Mouse (Mus musculus): ENCODE measurements at regions not wholly inside any gene's neighbourhood (a gene's known extent, or its start where the extent isn't known, plus 50 kb on each side); places are given as distances from the start of the nearest gene placed in this dataset.

GRCm38 (mm10) chr8:116452806-116453205, 52.0 kb upstream of the Dynlrb2 start:
- DNase-seq, result no peak

DNA sequence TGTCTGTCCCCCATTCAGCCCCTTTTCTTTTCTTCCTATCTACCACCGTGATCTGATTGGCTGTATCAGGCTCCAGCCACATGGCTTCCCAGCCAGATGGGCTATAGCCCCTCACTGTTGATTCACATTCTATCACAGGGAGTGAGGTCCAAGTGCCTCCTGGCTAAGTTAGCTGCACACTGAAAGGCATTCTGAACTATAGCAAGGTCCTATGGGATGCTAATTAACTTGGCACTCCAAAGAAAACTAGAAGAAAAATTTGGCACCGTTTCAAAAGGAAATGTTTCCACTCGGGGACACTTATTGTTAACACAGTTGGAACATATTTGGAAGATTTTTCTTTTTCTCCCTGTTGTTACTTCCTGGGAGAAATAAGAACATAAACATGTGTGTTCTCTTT, 53.4 kb upstream of the Dynlrb2 start:
- DNase-seq, result no peak

- no peak for DNase-seq
Observed at GRCm38 (mm10) chr8:116447452-116447851, 57.3 kb upstream of the Dynlrb2 start.

DNA sequence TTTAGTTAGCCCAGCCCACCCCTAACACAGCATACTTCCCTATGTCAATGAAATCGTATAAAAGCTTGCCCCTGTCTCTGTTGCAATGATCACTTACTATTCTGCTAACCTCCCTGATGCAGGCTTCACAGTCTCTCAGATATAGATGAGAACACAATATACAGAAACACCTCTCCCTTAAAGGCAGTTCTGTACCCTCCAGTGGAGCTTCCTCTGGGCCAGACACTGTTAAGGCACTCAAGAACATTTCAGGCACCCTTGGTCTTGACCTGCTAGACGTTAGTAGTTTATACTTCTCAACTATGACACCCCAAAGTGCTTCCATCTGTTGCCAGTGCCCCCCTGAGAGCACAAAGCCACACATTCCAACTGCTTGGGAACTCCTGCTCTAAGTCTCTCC, 61.9 kb upstream of the Dynlrb2 start:
- no peak for DNase-seq

DNA sequence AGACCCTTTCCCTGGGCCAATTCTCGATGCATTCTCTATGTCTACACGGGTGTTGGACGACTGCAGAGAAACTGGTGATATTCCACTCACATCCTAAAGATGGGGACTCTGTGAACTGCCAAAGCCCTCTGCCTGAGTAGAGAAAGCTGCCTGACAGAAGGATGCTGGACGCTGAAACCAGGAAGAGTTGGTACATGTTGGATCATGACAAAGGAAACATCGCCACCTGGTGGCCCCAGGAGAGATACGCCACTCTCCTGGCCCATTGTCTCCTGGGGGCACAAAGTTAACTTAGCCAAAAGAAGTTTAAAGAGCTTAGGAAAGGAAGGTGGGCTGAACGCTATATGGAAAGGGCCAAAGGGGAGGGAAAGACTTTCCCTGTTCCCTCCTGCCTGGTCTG, 65.9 kb upstream of the Dynlrb2 start:
- peak; percentile 84 for DNase-seq

DNA sequence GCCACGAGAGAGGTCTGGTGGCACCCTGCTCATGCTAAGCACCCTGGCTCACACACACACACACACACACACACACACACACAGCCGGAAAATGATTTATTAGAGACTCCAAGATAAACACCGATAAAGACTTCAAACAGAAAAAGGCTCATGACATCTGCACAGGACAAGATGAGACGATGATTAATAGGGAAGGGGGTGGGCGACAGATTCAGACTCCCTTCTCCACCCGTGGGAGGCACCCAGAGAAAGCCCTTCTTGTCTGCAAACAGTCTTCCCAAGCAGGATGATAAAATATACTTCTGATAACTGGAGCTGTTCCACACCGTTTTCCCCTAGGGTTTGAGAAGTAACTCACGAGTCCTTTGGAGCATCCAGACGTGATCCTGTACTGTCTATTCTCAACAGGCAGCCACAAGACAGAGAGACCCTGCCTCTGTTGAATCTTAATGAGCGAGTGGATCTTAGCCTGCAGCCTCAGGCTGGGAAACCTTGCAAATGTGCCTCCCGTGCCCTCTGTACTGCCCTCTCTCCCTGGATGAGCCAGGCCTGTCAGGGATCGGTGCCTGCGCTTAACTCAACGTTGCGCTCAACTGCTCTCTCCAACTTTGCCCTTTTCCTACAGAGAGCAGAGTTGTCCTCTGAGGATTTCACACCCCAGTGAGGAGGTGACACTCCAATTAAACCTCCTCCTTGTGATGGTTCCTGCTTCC, 69.3 kb upstream of the Dynlrb2 start:
- DNase-seq, result peak; percentile 2

GRCm38 (mm10) chr8:116430051-116430450, 74.7 kb upstream of the Dynlrb2 start:
- peak; percentile 42 for DNase-seq

DNA sequence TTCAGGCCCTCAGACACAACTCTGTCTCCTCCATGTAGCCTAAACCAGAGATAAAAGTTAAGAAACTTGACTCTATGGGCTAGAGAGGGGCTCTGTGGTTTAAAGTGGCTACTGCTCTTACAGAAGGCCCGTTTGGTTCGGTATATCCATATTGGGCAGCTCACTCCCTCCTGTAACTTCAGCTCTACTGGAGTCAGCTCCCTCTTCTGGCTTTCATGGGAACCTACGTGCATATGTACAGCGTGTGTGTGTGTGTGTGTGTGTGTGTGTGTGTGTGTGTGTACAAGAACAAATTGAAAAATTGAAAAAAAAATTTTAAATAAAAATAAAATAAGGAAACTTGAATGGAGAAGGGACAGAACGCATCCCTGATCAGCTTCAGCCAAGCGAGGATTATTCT, 75.1 kb upstream of the Dynlrb2 start:
- DNase-seq, result no peak

DNA sequence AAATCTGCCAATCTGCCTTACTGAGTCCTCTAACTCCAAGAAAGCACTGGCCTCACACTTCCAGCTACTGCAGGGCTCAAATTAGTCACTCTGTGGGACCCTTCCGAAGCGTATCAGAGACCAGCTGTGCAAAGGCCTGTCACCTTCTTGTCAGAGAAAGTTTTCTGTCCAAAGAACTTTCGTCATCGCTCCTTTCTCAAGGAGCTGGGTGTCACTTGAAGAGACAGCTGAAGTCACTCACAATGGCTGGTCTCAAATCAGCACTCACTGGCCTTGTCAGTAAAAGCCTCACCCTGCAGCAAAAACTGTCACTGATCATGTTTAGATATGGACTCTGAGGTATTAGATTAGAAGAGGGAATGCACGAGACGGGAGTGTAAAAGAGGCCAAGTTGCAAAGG, 81.9 kb upstream of the Dynlrb2 start:
- DNase-seq, result no peak

- no peak for DNase-seq
Observed at GRCm38 (mm10) chr8:116412703-116413102, 92.1 kb upstream of the Dynlrb2 start.

DNA sequence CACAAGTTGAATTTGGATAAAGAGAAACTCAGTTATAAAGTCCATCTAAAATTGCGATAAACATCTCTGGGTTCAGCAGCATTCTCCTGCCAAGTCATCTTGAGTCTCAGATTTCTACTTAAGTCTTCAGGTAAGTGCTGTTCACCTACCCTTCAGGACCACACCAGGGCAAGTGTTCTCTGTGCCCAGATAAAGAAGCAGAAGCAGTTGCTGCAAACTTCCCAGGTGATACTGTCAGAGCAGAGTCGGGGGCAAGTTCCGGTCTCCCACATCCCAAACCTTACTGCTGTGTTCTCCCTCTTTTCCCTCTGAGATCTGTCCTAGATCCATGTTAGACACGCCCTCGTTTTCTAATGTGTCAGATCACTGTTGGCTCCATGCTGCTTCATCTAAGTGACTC, 94.7 kb upstream of the Dynlrb2 start:
- no peak for DNase-seq

DNA sequence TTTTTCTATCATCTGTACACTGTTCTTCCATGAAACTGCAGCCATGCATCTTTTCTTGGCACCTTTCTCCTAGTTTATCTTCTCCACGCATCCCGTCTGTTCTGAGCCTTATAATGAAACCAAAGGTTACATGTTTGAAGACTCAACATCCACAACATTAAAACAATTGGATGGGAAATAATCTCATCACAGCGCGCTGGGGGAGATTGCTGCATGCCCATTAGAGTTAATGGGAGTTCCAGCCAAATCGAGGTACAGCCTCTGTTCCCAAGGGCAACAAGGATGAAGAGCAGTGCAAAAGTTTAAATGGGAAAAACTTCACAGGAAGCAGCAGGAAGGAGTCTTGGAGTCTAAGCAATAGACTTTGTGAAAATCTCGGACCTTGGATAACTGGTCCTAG, 95.8 kb upstream of the Dynlrb2 start:
- DNase-seq, result no peak

DNA sequence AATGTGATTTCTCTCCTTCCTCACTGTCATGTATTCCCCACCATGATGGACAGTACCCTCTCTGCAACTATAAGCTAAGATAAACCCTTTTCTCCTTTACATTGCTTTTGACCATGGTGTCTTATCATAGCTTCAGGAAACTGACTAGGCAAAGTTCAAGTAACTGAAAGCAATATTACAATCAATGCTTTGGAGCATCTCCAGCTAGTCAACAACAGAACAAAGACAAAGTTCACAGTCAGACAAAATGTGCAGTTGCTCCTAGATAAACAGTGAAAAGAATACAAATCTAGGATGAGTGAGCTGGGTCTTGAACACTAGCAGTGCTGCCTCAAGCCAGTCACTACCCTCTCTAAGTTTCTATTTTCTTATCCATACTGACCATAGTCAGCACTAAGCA, 100.2 kb upstream of the Dynlrb2 start:
- DNase-seq, result no peak

DNA sequence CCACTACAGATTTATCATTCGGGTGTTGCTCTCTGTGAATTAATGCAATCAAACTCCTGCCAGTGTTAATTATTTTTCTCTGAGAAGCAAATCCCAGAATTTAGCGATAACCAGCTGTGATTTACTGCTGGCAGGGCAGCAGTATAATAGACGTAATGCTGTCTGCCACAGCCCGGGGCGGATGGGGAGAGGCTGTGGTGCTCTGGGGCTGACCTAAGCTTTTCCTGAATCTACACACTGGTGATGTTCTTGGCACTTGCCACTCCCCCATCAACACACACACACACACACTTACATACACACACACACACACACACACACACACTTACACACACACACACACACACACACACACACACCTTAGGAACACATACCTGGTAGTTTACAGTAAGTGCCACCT, 101.4 kb upstream of the Dynlrb2 start:
- no peak for DNase-seq

- DNase-seq, result no peak
Observed at GRCm38 (mm10) chr8:116399452-116399851, 105.3 kb upstream of the Dynlrb2 start.

DNA sequence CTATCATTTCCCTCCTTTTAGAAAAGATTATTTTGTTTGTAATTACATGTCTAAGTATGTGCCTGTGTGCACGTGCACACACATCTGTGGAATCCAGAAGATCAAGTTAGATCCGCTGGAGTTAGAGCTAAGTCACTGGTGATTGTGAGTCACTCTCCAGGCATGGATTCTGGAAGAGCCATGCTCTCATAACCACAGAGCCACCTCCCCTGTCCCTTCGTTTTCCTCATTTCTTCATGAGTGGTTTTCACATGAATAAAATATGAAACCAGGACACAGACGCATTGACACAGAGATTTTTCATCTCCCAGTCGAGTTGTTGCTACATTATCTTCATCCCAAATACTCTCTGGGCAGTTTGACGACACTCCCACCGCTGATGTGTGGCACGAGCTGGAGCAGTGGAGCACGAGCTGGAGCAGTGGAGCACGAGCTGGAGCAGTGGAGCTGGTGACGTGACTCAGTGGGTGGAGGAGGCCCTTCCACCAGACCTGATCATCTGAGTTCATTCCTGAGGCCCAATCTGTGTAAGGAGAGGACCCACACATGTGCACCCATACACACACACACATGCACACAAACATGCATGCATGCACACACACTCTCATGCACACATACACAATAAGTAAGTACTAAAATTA, 106.1 kb upstream of the Dynlrb2 start:
- no peak for DNase-seq

- no peak for DNase-seq
Observed at GRCm38 (mm10) chr8:116385193-116385955, 119.4 kb upstream of the Dynlrb2 start.

- no peak for DNase-seq
Observed at GRCm38 (mm10) chr8:116384418-116385089, 120.2 kb upstream of the Dynlrb2 start.

DNA sequence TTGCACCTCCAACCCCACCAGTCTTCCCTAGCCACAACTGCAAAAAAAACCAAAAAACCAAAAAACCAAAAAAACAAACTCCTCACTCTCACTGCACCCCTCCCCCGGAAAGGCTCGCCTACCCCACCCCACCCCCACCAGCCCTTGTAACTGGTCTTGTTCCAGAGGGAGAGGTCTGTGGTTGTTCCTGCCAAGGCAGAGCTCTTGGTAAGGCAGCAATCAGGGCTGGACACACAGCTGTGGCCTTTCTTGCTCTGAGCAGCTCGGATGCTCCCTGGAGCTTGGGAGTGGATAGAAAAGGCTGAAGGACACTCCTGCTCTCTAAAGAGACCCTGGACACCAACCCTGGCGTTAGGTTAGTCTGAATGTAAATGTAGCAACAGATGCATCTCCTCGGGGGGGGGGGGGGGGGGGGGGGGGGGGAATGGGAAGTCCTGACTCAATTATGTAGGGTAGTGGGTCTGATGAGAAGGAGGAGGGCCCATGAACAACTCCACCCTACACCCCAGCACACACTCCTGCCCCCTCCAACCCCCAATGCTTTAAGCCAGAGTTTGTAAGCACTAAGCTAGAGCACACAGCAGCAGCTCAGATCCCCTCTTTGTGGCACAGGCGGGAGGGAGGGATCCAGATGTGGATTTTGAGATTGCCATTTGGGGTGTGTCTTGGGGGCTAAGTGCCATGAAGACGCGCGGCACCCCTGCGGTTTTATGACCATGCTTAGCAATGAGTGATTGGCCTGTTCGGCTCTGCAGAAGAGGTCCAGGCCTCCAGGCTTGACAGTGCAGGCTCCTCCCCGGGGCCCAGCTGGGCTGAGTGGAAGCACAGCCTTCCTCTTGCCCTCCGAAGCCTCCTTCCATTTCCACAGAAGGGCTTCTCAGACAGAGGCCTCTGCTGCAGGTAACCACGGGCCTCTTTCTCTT, 121.0 kb upstream of the Dynlrb2 start:
- peak; percentile 23 for DNase-seq

DNA sequence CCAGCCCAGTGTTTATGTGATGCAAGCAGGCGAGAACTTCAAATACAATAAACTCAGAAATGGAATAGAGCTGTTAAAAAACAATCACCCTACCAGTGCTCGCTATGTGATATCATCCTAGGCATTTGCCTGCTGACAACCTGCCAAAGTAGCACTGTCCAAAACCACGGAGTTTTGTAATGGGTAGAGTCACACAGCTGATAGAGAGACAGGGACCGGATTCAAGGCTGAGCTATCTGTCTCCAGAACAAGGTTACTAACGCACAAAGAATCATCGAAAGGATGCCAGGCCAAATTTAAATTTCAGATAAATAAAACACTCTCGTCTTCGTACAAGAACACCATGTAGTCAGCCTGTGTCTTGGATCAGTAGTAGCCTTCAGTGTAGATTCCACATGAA, 121.7 kb upstream of the Dynlrb2 start:
- peak; percentile 65 for DNase-seq

GRCm38 (mm10) chr8:116380601-116381000, 124.2 kb upstream of the Dynlrb2 start:
- DNase-seq, result no peak

DNA sequence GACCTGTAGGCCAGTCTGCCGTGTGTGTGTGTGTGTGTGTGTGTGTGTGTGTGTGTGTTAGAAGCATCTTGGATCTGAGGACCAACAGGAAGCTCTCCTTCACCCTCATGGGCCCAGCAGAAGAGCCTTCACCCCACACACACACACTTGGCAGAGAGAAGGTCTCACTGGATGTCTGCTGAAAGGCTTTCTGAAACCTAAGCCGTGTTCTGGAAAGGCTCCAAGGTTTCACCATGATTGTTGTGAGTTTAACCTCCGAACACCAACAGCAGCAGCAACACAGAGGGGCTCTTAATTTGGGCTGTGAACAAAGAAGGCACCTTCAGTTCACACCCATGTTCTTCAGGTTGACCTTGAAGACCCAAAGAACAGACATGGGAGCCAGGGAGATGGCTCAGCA, 124.9 kb upstream of the Dynlrb2 start:
- peak; percentile 39 for DNase-seq

All from adrenal gland, postnatal 10 days (tissue).